Mouse (Mus musculus) liver, adult 2 months (tissue): Measurements from ENCODE around the gene Rfesd.
A peak's percentile ranks its signal among the peaks of the same experiment; 100 is the strongest.

ENCODE experiments used
- CTCF ChIP-seq: fragments of 200-500 bp; IDR thresholded peaks from 2 replicates; pipeline ENCODE4 v1.5.1; 2011; ENCODE audit warnings: low read depth, low read length, control low read depth
- POLR2A ChIP-seq: fragments of 200-500 bp; IDR thresholded peaks from 2 replicates; pipeline ENCODE4 v1.6.1; 2011; ENCODE audit warnings: low read length, control low read depth; ENCODE audit not compliant: insufficient read depth; ENCODE audit errors: extremely low read depth

DNA sequence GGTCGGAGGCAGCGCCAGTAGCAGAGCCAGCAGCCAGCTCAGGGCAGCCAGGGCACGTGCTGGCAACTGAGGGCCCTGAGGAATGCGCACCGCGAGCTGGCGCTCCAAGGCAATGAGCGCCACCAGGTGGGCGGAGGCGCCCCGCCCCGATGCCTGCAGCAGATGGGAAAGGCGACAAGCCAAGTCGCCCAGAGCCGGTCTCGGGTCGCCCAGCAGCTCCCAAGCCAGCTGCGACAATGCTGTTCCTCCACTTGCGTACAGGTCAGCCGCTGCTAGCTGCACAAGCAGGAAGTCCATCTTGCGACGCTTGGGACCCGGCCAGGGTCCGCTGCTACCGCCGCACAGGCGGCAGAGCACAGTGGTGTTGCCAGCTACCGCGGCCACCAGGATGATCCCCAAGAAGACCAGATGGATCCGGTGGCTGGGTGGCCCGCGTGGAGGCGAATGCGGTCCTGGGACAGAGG lies 37.8 kb upstream of the Rfesd start:
- TF ChIP-seq POLR2A, result no peak
- TF ChIP-seq CTCF, result peak; percentile 52
